Mouse (Mus musculus) G1E-ER4 (cell line): Measurements from ENCODE around the gene Phrf1. TPM values are rescaled to one million over a fixed set of nuclear protein-coding genes. Genes with fewer than 3 reads are reported as not detected.

Experiments
- GATA1 ChIP-seq: IDR thresholded peaks from one replicate; pipeline ENCODE4 v1.8.0; 2012; ENCODE audit warnings: low read length, inconsistent platforms
- polyA plus RNA-seq: library from polyadenylated mRNA; stranded (reverse); fragments of >175 nt; gene quantifications from 2 replicates; pipeline ENCODE4 v1.2.3, GENCODE M21; 2012

Gene Phrf1
- polyA plus RNA-seq, 1 experiment, result 132 TPM

DNA sequence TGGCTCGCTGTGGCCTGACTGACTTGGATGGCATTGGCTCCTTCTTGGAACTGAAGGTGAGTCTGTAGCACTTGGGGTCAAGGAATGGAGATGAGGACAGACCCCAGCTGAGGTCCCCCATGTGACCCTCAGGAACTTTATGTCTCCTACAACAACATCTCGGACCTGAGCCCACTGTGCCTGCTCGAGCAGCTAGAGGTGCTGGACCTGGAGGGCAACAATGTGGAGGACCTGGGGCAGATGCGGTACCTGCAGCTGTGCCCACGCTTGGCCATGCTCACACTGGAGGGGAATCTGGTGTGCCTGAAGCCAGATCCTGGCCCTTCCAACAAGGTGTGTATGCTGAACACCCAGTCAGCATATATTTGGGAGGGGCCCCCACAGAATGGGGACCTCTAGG, 23.1 kb upstream of the Phrf1 start:
- TF ChIP-seq GATA1, result no peak

DNA sequence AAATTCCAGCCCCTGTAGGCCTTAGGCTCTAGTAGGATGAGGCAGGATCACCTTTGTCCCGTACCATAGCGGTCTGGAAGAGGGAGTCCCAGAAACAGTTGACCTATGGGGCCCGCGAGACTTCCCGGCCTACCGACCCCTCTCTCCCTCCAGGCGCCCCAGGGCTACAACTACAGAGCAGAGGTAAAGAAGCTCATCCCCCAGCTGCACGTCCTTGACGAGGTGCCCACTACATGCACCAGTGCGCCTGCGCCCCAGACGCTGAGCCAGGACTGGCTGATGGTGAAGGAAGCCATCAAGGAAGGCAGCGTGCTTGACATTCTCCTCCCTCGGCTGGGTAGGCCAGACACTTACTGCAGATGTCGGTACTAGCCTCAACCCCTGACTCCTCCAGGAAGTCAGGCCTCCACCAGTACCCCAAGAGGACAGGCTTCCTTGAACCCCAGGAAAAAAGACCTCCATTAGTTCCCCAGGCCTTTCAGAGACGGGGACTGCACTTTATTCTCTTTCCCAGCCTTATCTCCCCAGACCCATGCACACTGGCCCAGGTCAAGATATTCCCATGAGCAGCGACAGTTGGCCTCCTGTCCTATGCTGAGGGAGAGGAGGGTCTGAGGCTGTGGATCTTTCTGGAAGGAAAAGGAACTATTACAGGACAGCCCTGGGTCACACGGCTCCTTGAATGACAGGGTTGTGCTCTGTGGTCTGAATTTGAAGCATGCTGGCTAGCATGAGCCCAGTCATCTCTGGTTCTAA, 22.2 kb upstream of the Phrf1 start:
- no peak for TF ChIP-seq GATA1

DNA sequence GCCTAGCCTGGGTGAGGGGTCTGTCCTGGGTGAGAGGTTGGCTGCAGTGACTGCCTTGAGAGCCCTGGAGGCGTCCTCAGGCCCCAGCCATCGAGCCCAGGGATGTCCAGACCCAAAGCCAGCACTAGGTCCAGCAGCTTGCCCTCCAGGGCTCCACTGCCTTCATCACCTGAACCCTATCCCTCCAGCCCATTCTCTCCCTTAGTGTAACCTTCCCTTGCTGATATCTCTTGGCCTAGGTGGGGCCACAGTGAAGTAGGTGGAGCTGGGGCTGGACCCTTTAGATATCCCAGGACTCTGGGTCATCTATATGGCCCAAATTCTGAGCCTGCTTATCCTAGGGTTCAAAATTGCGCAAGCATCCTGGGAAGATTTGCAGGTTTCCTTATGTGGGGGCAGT, 19.1 kb upstream of the Phrf1 start:
- no peak for TF ChIP-seq GATA1

DNA sequence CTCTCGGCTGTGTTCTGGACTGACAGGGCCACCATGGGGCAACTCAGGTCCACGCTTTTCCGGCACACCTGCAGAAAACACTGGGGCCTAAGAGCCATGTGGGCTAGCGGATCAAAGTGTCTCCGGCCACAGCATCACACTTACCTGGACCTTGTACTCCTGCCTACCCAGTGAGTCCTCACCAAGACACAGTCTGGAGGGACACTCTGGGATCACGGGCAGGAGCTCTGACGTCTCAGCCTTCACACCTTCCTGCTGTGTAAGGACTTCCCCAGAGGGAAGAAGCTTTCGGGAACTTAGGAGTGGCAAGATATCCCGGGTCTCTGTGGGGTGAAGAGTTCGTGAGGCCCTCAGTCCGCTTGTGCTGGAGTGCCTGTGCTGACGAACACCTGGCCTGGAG, 18.4 kb upstream of the Phrf1 start:
- TF ChIP-seq GATA1, result no peak

DNA sequence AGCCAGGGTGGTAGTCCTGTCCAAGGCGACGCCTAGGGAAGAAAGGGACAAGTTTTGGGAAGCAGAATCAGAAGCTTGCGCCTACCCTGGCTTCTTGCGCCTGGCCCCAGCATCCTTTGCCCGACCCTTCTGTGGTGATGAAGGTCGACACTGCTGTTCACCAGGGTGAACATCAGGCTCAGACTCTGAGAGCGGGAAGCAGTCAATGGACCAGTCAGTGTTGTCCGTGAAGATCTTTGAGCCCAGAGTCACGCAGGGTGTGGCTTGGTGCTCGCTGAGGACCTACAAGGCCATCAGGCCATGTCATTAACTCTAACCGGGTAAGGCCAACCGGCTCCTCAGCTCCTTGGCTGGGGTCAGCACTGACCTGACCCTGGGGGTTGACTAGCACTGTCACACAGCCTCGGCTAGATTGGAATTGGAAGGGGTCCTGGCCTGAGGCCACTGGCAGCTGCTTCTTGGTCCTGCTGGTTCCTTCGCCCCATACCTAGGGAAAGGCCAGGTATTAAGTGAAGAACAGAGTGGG, 17.9 kb upstream of the Phrf1 start:
- no peak for TF ChIP-seq GATA1

DNA sequence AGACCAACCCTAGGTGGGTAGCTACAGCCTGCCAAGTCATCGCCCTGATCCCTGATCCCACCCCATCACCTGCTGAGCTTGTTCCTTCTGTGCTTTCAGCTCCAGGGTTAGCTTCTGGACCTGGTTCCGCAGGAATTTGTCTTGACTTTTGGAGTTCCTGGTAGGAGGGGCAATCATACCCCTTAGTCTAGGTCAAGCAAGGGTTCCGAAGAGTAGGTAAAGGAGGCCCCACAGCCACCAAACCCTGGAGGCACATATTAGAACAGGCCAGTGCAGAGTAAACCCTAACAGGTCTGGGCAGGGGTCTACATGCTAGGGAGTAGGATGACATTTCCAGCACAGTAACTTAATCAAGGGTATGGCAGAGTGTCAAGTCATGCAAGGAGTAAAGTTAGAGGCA, 15.5 kb upstream of the Phrf1 start:
- no peak for TF ChIP-seq GATA1

DNA sequence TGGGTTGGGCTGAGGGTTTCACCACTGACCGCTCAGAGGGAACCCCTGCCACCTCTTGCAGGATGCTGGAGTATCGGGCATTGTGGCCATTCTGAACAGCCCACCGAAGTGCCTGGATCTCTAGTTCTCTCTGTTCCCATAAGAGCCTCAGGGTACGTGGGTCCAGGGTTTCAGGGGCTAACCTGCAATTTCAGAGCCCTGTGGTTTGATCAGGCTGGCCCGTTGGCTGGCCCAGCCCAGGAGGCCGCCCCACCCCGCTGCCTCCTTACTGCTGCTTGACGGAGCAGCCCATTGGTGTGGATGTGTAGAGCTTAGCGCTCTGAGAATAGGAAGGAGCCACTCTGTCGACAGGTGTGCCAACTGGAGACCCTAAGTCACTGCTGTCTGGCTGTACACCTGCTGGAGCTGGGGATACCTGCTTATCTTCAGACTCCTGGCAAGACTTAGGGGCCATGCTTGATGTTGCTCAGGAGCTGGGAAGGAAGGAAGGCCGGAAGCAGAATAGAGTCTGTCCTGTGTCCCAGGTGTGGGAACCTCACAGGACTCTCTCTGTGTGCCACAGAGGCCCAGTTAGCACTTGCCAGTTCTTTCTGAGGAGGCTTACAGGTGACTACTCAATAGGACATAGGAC, 14.9 kb upstream of the Phrf1 start, which contains the start of gene Lmntd2:
TSS of gene Lmntd2 (minus strand) at position 476 of the 631 bp plus-strand sequence.
- TF ChIP-seq GATA1, result no peak

DNA sequence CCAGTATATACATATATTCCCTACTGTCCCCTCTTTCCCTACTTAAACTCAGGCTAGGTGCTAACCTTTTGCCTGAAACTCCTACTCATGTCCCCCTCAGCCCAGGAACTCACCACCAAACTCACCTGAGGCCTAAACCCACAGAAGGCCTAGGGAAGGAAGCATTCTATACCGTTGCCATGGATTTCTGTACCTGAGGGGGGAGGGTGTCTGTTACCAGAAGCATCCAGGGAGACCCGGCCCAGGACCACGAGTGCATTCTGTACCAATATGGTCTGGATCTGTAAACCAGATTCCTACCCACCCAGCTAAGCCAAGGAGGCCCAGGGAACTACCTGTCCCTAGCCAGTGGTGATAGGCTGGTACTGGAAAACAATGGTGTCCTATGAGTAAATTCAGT, 14.3 kb upstream of the Phrf1 start:
- TF ChIP-seq GATA1, result no peak

DNA sequence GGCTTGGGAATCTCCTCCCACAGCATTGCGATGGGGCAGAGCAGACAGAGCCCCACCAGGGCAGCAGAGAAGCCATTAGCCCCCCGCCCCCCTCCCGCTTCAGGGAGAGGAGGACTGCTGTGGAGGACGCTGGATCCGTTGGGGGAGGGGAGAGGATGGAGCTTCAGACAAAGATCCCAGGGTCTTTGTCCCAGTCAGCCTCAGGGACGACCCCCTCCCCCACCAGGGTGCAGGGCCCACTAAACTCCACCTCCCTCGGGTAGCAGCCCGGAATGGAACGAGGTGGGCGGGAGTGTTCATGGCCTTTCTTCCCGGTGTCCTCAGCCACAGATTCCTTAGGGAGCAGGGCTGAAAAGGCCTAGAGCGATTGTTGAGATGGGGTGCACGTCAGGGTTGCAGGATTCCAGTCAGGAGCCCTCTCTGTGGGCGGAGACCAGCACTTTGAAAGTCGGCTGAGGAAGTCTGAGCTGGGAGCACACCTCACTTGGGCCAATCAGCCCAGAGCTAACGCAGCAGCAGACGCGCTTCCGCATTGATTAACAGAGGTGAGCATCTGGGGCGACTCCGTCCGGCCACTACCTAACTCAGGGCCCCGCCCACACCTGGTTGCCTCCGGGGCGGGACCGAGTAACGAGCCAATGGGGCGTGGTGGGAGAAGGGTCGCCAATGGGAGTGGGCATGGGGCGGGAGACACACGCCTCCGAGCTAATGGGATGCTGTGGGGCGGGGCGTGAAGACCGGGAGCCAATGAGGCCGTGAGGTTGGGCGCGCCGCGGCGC, 13.3 kb upstream of the Phrf1 start, which contains the start of gene Rassf7:
TSS of gene Rassf7 (plus strand) at position 760 of the 779 bp plus-strand sequence.
- no peak for TF ChIP-seq GATA1

DNA sequence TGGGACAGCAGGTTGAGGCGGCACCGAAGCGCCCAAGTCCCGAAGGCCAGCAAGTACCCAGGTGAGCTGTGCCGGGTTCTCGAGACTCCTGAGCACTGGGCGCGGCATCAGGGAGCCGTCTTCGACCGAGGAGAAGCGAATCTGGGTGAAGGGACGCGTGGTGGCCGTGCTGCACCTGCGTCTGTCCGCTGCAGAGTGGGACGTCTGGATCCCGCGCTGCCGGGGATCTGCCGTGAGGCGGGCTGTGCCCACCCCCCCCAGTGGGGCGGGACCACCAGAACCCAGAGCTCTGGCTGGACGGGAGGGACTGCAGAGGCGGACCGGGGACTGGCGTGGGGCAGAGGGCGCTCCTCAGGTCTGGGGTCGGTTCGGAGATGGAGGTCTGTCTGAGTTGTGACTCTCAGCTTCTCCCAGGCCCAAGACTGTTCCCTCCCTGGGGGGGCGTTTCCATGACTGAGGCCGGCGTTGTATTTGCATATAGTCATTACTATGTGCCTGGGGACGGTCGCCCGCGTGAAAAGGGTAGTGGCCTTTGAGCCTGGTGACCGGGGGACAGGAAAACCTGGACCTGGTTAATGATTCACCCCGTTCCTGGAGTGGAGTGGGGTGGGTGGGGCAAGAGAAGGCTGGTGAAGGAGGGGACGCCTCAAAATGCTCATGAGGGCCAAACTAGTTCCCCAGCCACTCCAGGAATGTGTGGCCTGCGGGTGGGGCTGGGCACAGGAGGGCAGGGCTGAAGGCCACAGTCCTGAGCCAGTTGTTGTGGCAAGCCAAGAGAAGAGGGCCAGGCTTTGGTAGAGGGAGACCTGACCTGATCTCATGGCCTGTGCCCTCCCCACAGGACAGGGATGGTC, 12.5 kb upstream of the Phrf1 start:
- TF ChIP-seq GATA1, result no peak

DNA sequence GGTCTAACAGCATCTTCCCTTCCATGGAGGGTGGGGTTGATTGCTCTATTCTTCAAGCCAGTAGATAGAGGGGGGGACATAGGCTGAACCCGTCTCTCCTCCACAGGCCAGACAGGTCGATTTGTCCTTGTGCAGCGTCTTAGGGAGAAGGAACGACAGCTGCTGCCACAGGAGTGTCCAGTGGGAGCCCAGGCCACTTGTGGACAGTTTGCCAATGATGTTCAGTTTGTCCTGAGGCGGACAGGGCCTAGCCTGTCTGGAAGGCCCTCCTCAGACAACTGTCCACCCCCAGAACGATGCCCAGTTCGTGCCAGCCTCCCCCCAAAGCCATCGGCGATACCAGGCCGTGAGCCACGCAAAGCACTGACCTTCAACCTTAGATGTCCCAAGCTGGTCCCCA, 11.7 kb upstream of the Phrf1 start:
- TF ChIP-seq GATA1, result no peak

DNA sequence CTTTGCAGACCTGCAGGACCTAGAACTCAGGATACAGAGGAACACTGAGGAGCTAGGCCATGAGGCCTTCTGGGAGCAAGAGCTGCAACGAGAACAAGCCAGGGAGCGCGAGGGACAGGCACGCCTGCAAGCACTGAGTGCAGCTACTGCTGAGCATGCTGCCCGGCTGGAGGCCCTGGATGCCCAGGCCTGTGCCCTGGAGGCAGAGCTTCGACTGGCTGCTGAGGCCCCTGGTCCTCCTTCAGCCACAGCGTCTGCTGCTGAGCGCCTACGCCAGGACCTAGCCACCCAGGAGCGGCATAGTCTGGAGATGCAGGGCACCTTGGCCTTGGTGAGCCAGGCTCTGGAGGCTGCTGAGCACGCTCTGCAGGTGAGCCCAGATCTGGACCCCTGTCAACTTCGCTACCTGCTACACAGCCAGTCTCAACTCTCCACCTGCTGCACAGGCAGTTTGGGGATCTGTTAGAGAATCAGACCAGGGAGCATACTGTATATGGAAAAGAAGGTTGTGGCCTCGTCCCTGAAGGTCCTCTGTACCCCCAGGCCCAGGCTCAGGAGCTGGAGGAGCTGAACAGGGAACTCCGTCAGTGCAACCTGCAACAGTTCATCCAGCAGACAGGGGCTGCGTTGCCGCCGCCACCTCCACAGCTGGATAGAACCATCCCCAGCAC, 11.1 kb upstream of the Phrf1 start:
- TF ChIP-seq GATA1, result no peak

DNA sequence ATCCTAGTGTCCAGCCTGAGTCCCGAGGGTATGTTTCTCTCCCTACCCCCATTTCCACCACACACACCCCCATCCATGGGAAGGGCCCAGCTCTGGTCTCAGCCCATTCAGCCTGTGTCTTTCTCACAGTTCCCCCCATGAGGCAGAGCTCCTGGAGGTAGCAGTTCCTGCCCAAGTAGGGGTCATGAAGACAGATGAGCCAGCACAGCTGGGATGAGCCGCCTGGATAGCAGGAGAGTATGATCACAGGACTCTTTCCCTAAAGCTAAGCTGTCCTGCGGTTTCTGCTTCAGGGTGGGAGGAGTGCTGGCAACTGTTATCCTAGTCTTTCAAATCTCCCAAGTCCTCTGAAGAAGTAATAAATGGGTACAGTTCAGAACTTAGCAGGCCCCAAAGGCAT, 10.4 kb upstream of the Phrf1 start:
- no peak for TF ChIP-seq GATA1

DNA sequence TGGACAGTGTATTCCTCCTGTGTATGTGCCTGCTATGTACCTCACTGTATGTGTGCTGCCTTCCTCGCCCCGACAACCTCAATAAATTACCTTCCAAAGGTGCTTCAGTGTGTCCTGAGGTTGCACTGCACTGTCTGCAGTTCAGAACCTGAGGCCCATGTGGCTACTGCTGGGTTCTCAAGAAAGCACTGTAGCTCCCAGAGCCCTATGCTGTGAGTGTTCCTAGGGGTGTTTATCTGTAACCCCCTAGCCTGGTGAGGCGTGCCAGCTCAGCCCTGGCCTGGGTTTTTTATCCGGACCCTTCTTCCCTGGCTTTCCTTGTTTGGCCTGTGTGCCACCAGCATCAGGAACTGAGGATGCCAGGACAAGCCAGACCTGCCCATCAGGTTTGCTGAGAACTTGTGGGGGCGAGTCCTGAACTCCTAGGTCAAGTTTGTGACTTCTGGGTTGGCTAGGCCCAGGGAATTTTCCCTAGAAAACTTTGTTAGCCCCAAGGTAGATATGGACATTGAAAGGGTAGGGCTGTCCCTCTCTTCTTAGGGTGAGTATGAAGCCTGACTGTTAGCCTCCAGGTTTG, 9.9 kb upstream of the Phrf1 start:
- no peak for TF ChIP-seq GATA1
